Mouse (Mus musculus): ENCODE measurements at regions not wholly inside any gene's neighbourhood (a gene's known extent, or its start where the extent isn't known, plus 50 kb on each side); places are given as distances from the start of the nearest gene placed in this dataset.

- H3K27ac ChIP-seq (ENCODE audit: insufficient read depth, low read length): no peak overlapping the region
- no peak for TF ChIP-seq CTCF (IDR thresholded peaks at IDR 0.05; ENCODE audit: extremely low read depth, insufficient read depth, low read length)
- no peak for TF ChIP-seq POLR2A (IDR thresholded peaks at IDR 0.05; ENCODE audit: extremely low read depth, insufficient read depth, low read length)
- no peaks in the 10 kb centered on the region for H3K4me1 ChIP-seq (ENCODE audit: control insufficient read depth, insufficient read depth, low read length)
- no peak overlapping the region for H3K4me3 ChIP-seq (ENCODE audit: insufficient read depth, low read length)
Measured at GRCm38 (mm10) chr1:51629848-51630247, 151.6 kb upstream of the Nabp1 start.

GRCm38 (mm10) chr1:51628137-51628793, 150.0 kb upstream of the Nabp1 start:
- no peak overlapping the region for H3K27ac ChIP-seq (ENCODE audit: insufficient read depth, low read length)
- H3K4me1 ChIP-seq (ENCODE audit: control insufficient read depth, insufficient read depth, low read length): no peaks in the 10 kb centered on the region
- H3K4me3 ChIP-seq (ENCODE audit: insufficient read depth, low read length): no peak overlapping the region
- no peak for TF ChIP-seq CTCF (IDR thresholded peaks at IDR 0.05; ENCODE audit: extremely low read depth, insufficient read depth, low read length)
- no peak for TF ChIP-seq POLR2A (IDR thresholded peaks at IDR 0.05; ENCODE audit: extremely low read depth, insufficient read depth, low read length)

- H3K4me3 ChIP-seq (ENCODE audit: insufficient read depth, low read length): no peak overlapping the region
- H3K4me1 ChIP-seq (ENCODE audit: control insufficient read depth, insufficient read depth, low read length): no peaks in the 10 kb centered on the region
- no peak overlapping the region for H3K27ac ChIP-seq (ENCODE audit: insufficient read depth, low read length)
- TF ChIP-seq CTCF (IDR thresholded peaks at IDR 0.05; ENCODE audit: extremely low read depth, insufficient read depth, low read length): no peak
- TF ChIP-seq POLR2A (IDR thresholded peaks at IDR 0.05; ENCODE audit: extremely low read depth, insufficient read depth, low read length): no peak
Measured at GRCm38 (mm10) chr1:51626303-51626702, 148.1 kb upstream of the Nabp1 start.

- TF ChIP-seq POLR2A (IDR thresholded peaks at IDR 0.05; ENCODE audit: extremely low read depth, insufficient read depth, low read length) (no peak), CTCF (IDR thresholded peaks at IDR 0.05; ENCODE audit: extremely low read depth, insufficient read depth, low read length) (no peak)
- Histone ChIP-seq H3K27ac (ENCODE audit: insufficient read depth, low read length) (no peak overlapping the region), H3K4me1 (ENCODE audit: control insufficient read depth, insufficient read depth, low read length) (no peaks in the 10 kb centered on the region), H3K4me3 (ENCODE audit: insufficient read depth, low read length) (no peak overlapping the region)
Measured at GRCm38 (mm10) chr1:51625079-51625478, 146.9 kb upstream of the Nabp1 start.

- no peak overlapping the region for H3K27ac ChIP-seq (ENCODE audit: insufficient read depth, low read length)
- H3K4me1 ChIP-seq (ENCODE audit: control insufficient read depth, insufficient read depth, low read length): no peaks in the 10 kb centered on the region
- no peak for TF ChIP-seq POLR2A (IDR thresholded peaks at IDR 0.05; ENCODE audit: extremely low read depth, insufficient read depth, low read length)
- H3K4me3 ChIP-seq (ENCODE audit: insufficient read depth, low read length): no peak overlapping the region
Measured at GRCm38 (mm10) chr1:51624551-51624950, 146.3 kb upstream of the Nabp1 start.

GRCm38 (mm10) chr1:51622986-51623385, 144.8 kb upstream of the Nabp1 start:
- TF ChIP-seq CTCF (IDR thresholded peaks at IDR 0.05; ENCODE audit: extremely low read depth, insufficient read depth, low read length) (no peak), POLR2A (IDR thresholded peaks at IDR 0.05; ENCODE audit: extremely low read depth, insufficient read depth, low read length) (no peak)
- no peaks in the 10 kb centered on the region for H3K4me1 ChIP-seq (ENCODE audit: control insufficient read depth, insufficient read depth, low read length)
- no peak overlapping the region for H3K27ac ChIP-seq (ENCODE audit: insufficient read depth, low read length)
- no peak overlapping the region for H3K4me3 ChIP-seq (ENCODE audit: insufficient read depth, low read length)

GRCm38 (mm10) chr1:51622181-51622862, 144.1 kb upstream of the Nabp1 start:
- Histone ChIP-seq H3K27ac (ENCODE audit: insufficient read depth, low read length) (no peak overlapping the region), H3K4me3 (ENCODE audit: insufficient read depth, low read length) (no peak overlapping the region), H3K4me1 (ENCODE audit: control insufficient read depth, insufficient read depth, low read length) (no peaks in the 10 kb centered on the region)
- TF ChIP-seq CTCF (IDR thresholded peaks at IDR 0.05; ENCODE audit: extremely low read depth, insufficient read depth, low read length) (no peak), POLR2A (IDR thresholded peaks at IDR 0.05; ENCODE audit: extremely low read depth, insufficient read depth, low read length) (no peak)

GRCm38 (mm10) chr1:51621062-51621461, 142.8 kb upstream of the Nabp1 start:
- H3K4me3 ChIP-seq (ENCODE audit: insufficient read depth, low read length): no peak overlapping the region
- H3K27ac ChIP-seq (ENCODE audit: insufficient read depth, low read length): no peak overlapping the region
- no peaks in the 10 kb centered on the region for H3K4me1 ChIP-seq (ENCODE audit: control insufficient read depth, insufficient read depth, low read length)
- TF ChIP-seq POLR2A (IDR thresholded peaks at IDR 0.05; ENCODE audit: extremely low read depth, insufficient read depth, low read length) (no peak), CTCF (IDR thresholded peaks at IDR 0.05; ENCODE audit: extremely low read depth, insufficient read depth, low read length) (no peak)

- H3K27ac ChIP-seq (ENCODE audit: insufficient read depth, low read length): no peak overlapping the region
Measured at GRCm38 (mm10) chr1:51617502-51618251, 139.5 kb upstream of the Nabp1 start.

More at GRCm38 (mm10) chr1:51617502-51618251, 139.5 kb upstream of the Nabp1 start:
- no peak for TF ChIP-seq POLR2A (IDR thresholded peaks at IDR 0.05; ENCODE audit: extremely low read depth, insufficient read depth, low read length)
- no peak for TF ChIP-seq CTCF (IDR thresholded peaks at IDR 0.05; ENCODE audit: extremely low read depth, insufficient read depth, low read length)
- no peak overlapping the region for H3K4me3 ChIP-seq (ENCODE audit: insufficient read depth, low read length)
- no peaks in the 10 kb centered on the region for H3K4me1 ChIP-seq (ENCODE audit: control insufficient read depth, insufficient read depth, low read length)

All from cortical plate, adult 2 months (tissue).